Mouse (Mus musculus): ENCODE results near the gene Sgta. TPM values are rescaled to one million over a fixed set of nuclear protein-coding genes. Genes with fewer than 3 reads are reported as not detected.

Gene Sgta
- polyA plus RNA-seq, 1 experiment from 2014 or later, result 320 TPM

Other genes with a start within 250 kb of the Sgta start
- 0.65 and 0.68 TPM in 2 replicates for gene Jsrp1, start 246.7 kb downstream of the Sgta start, polyA plus RNA-seq (2016; fragmentation: Nextera tagmentation; extraction: Ambion mirVana)
- 2,287 and 2,328 TPM in 2 replicates for gene Oaz1, start 233.5 kb downstream of the Sgta start, polyA plus RNA-seq (2016; fragmentation: Nextera tagmentation; extraction: Ambion mirVana)
- 0.61 and 0.93 TPM in 2 replicates for gene Lingo3, start 216.1 kb downstream of the Sgta start, polyA plus RNA-seq (2016; fragmentation: Nextera tagmentation; extraction: Ambion mirVana)
- 314 and 327 TPM in 2 replicates for gene Lsm7, start 205.0 kb downstream of the Sgta start, polyA plus RNA-seq (2016; fragmentation: Nextera tagmentation; extraction: Ambion mirVana)
- gene Sppl2b, start 204.9 kb downstream of the Sgta start, polyA plus RNA-seq (2016; fragmentation: Nextera tagmentation; extraction: Ambion mirVana), result 46.3 and 52.9 TPM in 2 replicates
- 0.04 and 0.14 TPM in 2 replicates for gene Tmprss9, start 188.3 kb downstream of the Sgta start, polyA plus RNA-seq (2016; fragmentation: Nextera tagmentation; extraction: Ambion mirVana)
- gene Timm13, start 159.2 kb downstream of the Sgta start, polyA plus RNA-seq (2016; fragmentation: Nextera tagmentation; extraction: Ambion mirVana), result 374 and 391 TPM in 2 replicates
- gene Lmnb2, start 141.9 kb downstream of the Sgta start, polyA plus RNA-seq (2016; fragmentation: Nextera tagmentation; extraction: Ambion mirVana), result 65.8 and 78.4 TPM in 2 replicates
- 9.8 and 11.8 TPM in 2 replicates for gene Gadd45b, start 130.1 kb downstream of the Sgta start, polyA plus RNA-seq (2016; fragmentation: Nextera tagmentation; extraction: Ambion mirVana)
- 7.1 and 8.6 TPM in 2 replicates for gene Gng7, start 45.2 kb downstream of the Sgta start, polyA plus RNA-seq (2016; fragmentation: Nextera tagmentation; extraction: Ambion mirVana)
- gene Diras1, start 34.5 kb downstream of the Sgta start, polyA plus RNA-seq (2016; fragmentation: Nextera tagmentation; extraction: Ambion mirVana), result 4.6 and 9.8 TPM in 2 replicates
- 16.9 and 26.7 TPM in 2 replicates for gene Slc39a3, start 22.8 kb downstream of the Sgta start, polyA plus RNA-seq (2016; fragmentation: Nextera tagmentation; extraction: Ambion mirVana)
- 85.4 and 106 TPM in 2 replicates for gene Thop1, start 9.9 kb upstream of the Sgta start, polyA plus RNA-seq (2016; fragmentation: Nextera tagmentation; extraction: Ambion mirVana)
- gene Creb3l3, start 38.7 kb upstream of the Sgta start, polyA plus RNA-seq (2016; fragmentation: Nextera tagmentation; extraction: Ambion mirVana), result 0.29 and 0.30 TPM in 2 replicates
- gene Map2k2, start 45.7 kb upstream of the Sgta start, polyA plus RNA-seq (2016; fragmentation: Nextera tagmentation; extraction: Ambion mirVana), result 218 and 261 TPM in 2 replicates
- 9.4 and 12.4 TPM in 2 replicates for gene Zbtb7a, start 75.0 kb upstream of the Sgta start, polyA plus RNA-seq (2016; fragmentation: Nextera tagmentation; extraction: Ambion mirVana)
- gene Pias4, start 107.7 kb upstream of the Sgta start, polyA plus RNA-seq (2016; fragmentation: Nextera tagmentation; extraction: Ambion mirVana), result 64.1 and 72.2 TPM in 2 replicates
- 495 and 570 TPM in 2 replicates for gene Eef2, start 116.5 kb upstream of the Sgta start, polyA plus RNA-seq (2016; fragmentation: Nextera tagmentation; extraction: Ambion mirVana)
- 58.3 and 75.6 TPM in 2 replicates for gene Dapk3, start 122.8 kb upstream of the Sgta start, polyA plus RNA-seq (2016; fragmentation: Nextera tagmentation; extraction: Ambion mirVana)
- not detected in 2 replicates for gene 4930442H23Rik, start 123.7 kb upstream of the Sgta start, polyA plus RNA-seq (2016; fragmentation: Nextera tagmentation; extraction: Ambion mirVana)
- not detected in 2 replicates for gene Nmrk2, start 141.9 kb upstream of the Sgta start, polyA plus RNA-seq (2016; fragmentation: Nextera tagmentation; extraction: Ambion mirVana)
- 7.6 and 25.9 TPM in 2 replicates for gene Atcay, start 170.7 kb upstream of the Sgta start, polyA plus RNA-seq (2016; fragmentation: Nextera tagmentation; extraction: Ambion mirVana)
- 5.1 and 6.7 TPM in 2 replicates for gene Zfr2, start 173.0 kb upstream of the Sgta start, polyA plus RNA-seq (2016; fragmentation: Nextera tagmentation; extraction: Ambion mirVana)
- gene Matk, start 192.8 kb upstream of the Sgta start, polyA plus RNA-seq (2016; fragmentation: Nextera tagmentation; extraction: Ambion mirVana), result 3.9 and 4.9 TPM in 2 replicates
- 238 and 239 TPM in 2 replicates for gene Mrpl54, start 206.8 kb upstream of the Sgta start, polyA plus RNA-seq (2016; fragmentation: Nextera tagmentation; extraction: Ambion mirVana)
- gene Apba3, start 206.8 kb upstream of the Sgta start, polyA plus RNA-seq (2016; fragmentation: Nextera tagmentation; extraction: Ambion mirVana), result 46.2 and 54.6 TPM in 2 replicates
- gene Tjp3, start 231.4 kb upstream of the Sgta start, polyA plus RNA-seq (2016; fragmentation: Nextera tagmentation; extraction: Ambion mirVana), result 7.0 and 9.0 TPM in 2 replicates
- gene Pip5k1c, start 232.8 kb upstream of the Sgta start, polyA plus RNA-seq (2016; fragmentation: Nextera tagmentation; extraction: Ambion mirVana), result 62.1 and 78.5 TPM in 2 replicates